Mouse (Mus musculus) liver, embryonic 12.5 days (tissue): ENCODE results near the gene Frmpd3. TPM values are rescaled to one million over a fixed set of nuclear protein-coding genes. Genes with fewer than 3 reads are reported as not detected.
A peak's percentile ranks its signal among the peaks of the same experiment; 100 is the strongest.

ENCODE experiments used
- ATAC-seq: fragments of 200-750 bp; cut with Nextera tagmentation; 2 replicates; pipeline ENCODE4 v1.8.0; 2017; ENCODE audit warnings: moderate number of reproducible peaks, mild to moderate bottlenecking, moderate library complexity
- H3K27ac ChIP-seq: fragments of 300-500 bp; sonication (generic); 2 replicates; pipeline ENCODE4 v1.5.1; 2016; ENCODE audit warnings: mild to moderate bottlenecking
- H3K27me3 ChIP-seq: fragments of 300-500 bp; sonication (generic); replicated peaks from 2 replicates; pipeline ENCODE4 v1.6.1; 2016; ENCODE audit warnings: mild to moderate bottlenecking, moderate library complexity
- H3K36me3 ChIP-seq: fragments of 300-500 bp; sonication (generic); 2 replicates; pipeline ENCODE4 v1.6.1; 2016; ENCODE audit warnings: mild to moderate bottlenecking, moderate library complexity
- H3K4me1 ChIP-seq: fragments of 300-500 bp; sonication (generic); 2 replicates; pipeline ENCODE4 v1.6.1; 2016
- H3K4me2 ChIP-seq: fragments of 300-500 bp; sonication (generic); 2 replicates; pipeline ENCODE4 v1.6.1; 2016; ENCODE audit warnings: mild to moderate bottlenecking, moderate library complexity
- H3K4me3 ChIP-seq: fragments of 300-500 bp; sonication (generic); 2 replicates; pipeline ENCODE4 v1.5.1; 2016; ENCODE audit warnings: mild to moderate bottlenecking, moderate library complexity
- H3K9ac ChIP-seq: fragments of 300-500 bp; sonication (generic); 2 replicates; pipeline ENCODE4 v1.6.1; 2016; ENCODE audit warnings: mild to moderate bottlenecking, moderate library complexity
- H3K9me3 ChIP-seq: fragments of 300-500 bp; sonication (generic); replicated peaks from 2 replicates; pipeline ENCODE4 v1.6.1; 2016; ENCODE audit warnings: mild to moderate bottlenecking, moderate library complexity
- WGBS: fragments of 180-500 bp; shearing (Covaris S2); methylation state at CpG from one replicate; pipeline ENCODE4 v1.1.7; 2016; ENCODE audit not compliant: insufficient replicate concordance; 5-methylcytosine and 5-hydroxymethylcytosine counted together
- microRNA counts: library from miRNA; unstranded; fragments of <30 nt; microRNA quantifications from one replicate; lab custom pipeline; 2017
- microRNA-seq: library from miRNA; unstranded; fragments of <30 nt; microRNA quantifications from one replicate; pipeline ENCODE4, GENCODE M21; 2017
- polyA plus RNA-seq: library from polyadenylated mRNA; unstranded; fragments of >200 nt; fragmentation: Nextera tagmentation; extraction: Ambion mirVana; gene quantifications from 2 replicates; pipeline ENCODE4 v1.2.1, GENCODE M21; 2016

The Frmpd3 gene
- polyA plus RNA-seq, 1 experiment from 2014 or later: not detected

DNA sequence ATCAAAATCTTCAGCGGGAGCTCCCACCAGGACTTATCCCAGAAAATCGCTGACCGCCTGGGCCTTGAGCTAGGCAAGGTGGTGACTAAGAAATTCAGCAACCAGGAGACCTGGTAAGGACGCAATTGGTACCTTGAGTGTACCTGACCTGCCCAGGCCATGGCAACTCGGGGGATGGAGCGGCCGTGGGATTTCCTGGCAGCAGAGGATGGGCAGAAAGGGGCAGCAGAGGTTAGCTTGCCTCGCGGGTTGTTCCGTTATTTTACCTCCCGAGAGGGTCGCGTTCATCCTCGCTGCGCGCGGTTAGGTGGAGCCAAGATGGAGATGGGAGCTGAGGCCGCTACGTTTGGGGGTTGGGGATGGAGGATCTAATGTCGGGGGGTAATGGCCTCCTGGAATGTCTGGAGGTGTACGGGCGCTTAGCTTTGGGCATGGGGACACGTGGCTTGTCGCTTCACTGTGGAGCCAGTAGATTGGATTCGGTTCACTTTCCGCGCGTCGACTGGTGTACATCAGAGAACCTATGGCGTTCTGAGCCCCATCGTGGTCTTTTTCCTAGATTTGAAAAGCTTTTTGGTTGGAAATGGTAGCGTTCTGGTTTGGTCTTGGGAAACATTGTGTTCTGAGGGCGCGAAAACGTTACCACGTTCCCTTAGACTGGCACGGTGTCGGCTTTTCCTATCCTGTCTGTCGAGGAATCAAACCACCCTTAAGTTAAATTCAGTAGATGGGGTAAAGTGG lies 114.9 kb downstream of the Frmpd3 start:
- peak; percentile 66 for ATAC-seq
- WGBS: 14% methylated on average over 39 of the region's 39 CpGs
- Histone ChIP-seq H3K27me3 (peaks cover 8% of the 10 kb centered on the region; the same call in 1 of the 2 replicates), H3K4me2 (peak overlapping the region; percentile 71), H3K4me3 (peak overlapping the region; percentile 68), H3K9ac (peak overlapping the region; percentile 73), H3K27ac (0 out of 2 replicates have a peak overlapping the region, but pooled peaks have one; percentile 10), H3K36me3 (no peaks in the 10 kb centered on the region), H3K4me1 (peaks cover 12% of the 10 kb centered on the region; the same call in 1 of the 2 replicates), H3K9me3 (no peaks in the 10 kb centered on the region)

DNA sequence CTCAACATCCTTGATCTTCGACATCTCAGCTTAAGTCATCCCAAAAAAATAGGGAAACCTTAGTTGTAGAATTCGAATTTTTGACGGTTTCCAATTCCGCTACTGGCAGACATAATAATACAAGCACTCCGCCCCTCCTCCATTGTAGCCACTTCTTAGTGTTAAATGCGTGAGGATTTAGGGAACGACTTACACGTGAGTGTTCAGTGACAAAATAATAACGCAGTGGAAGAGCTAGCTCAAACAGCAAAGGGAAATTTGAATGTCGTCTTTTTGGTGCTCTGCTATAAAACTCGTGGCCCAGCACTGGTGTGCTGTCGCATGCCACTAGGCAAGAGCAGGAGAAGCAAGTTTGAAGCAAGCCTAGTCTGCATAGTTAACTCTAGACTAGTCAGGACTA lies 115.4 kb downstream of the Frmpd3 start:
- Histone ChIP-seq H3K4me1 (peaks cover 12% of the 10 kb centered on the region; the same call in 1 of the 2 replicates), H3K4me2 (peak overlapping the region; percentile 71), H3K27ac (no peak overlapping the region), H3K27me3 (peaks cover 8% of the 10 kb centered on the region; the same call in 1 of the 2 replicates), H3K9ac (peak overlapping the region; percentile 73), H3K4me3 (peak overlapping the region; percentile 68), H3K36me3 (no peaks in the 10 kb centered on the region), H3K9me3 (no peaks in the 10 kb centered on the region)
- WGBS: 15% methylated on average over 12 of the region's 12 CpGs
- peak; percentile 25; the same call in 1 of the 2 replicates for ATAC-seq

GRCm38 (mm10) chrX:140478231-140478630 lies 136.2 kb downstream of the Frmpd3 start:
- Histone ChIP-seq H3K27me3 (peaks cover 6% of the 10 kb centered on the region; the same call in 1 of the 2 replicates), H3K9me3 (no peaks in the 10 kb centered on the region), H3K4me2 (no peak overlapping the region), H3K36me3 (peaks cover 24% of the 10 kb centered on the region), H3K4me3 (no peak overlapping the region), H3K27ac (no peak overlapping the region), H3K9ac (no peak overlapping the region), H3K4me1 (no peaks in the 10 kb centered on the region)
- WGBS: 71% methylated on average over 6 of the region's 6 CpGs
- no peak for ATAC-seq

GRCm38 (mm10) chrX:140479171-140479570 lies 137.1 kb downstream of the Frmpd3 start:
- H3K27ac ChIP-seq: no peak overlapping the region
- no peaks in the 10 kb centered on the region for H3K4me1 ChIP-seq
- H3K27me3 ChIP-seq: peaks cover 6% of the 10 kb centered on the region; the same call in 1 of the 2 replicates
- peaks cover 16% of the 10 kb centered on the region for H3K36me3 ChIP-seq
- H3K4me2 ChIP-seq: no peak overlapping the region
- no peak overlapping the region for H3K9ac ChIP-seq
- ATAC-seq: no peak
- no peaks in the 10 kb centered on the region for H3K9me3 ChIP-seq
- H3K4me3 ChIP-seq: no peak overlapping the region
- 42% methylated on average over 4 of the region's 5 CpGs for WGBS

MicroRNAs within 50 kb of the gene (microRNA counts, 519-probe panel; counts per million panel counts)
- 582 counts per million, percentile 70 among the panel's probes with 10 or more counts for microRNA mmu-miR-3475 (lab: Ali Mortazavi, UCI)

Small RNA genes lying within 50 kb of the gene (microRNA-seq; reads per million reads assigned to microRNA genes)
- 1.4 reads per million for gene Mir3475

Other genes with a start within 250 kb of the Frmpd3 start
- 57.6 and 61.0 TPM in 2 replicates for gene Prps1, start 114.3 kb downstream of the Frmpd3 start, polyA plus RNA-seq